Mouse (Mus musculus) testis, adult 2 months (tissue): ENCODE measurements at regions not wholly inside any gene's neighbourhood (a gene's known extent, or its start where the extent isn't known, plus 50 kb on each side); places are given as distances from the start of the nearest gene placed in this dataset.

ENCODE experiments used
- H3K27ac ChIP-seq: fragments of 200-500 bp; 2 replicates; pipeline ENCODE4 v1.5.1; 2012; ENCODE audit warnings: low read depth, low read length; ENCODE audit not compliant: control insufficient read depth, insufficient read depth
- H3K27me3 ChIP-seq: fragments of 200-500 bp; 2 replicates; pipeline ENCODE4 v1.6.1; 2012; ENCODE audit warnings: mild to moderate bottlenecking, low read length, moderate library complexity; ENCODE audit not compliant: control insufficient read depth, insufficient read depth
- H3K36me3 ChIP-seq: fragments of 200-500 bp; 2 replicates; pipeline ENCODE4 v1.6.1; 2012; ENCODE audit warnings: mild to moderate bottlenecking, low read length; ENCODE audit not compliant: control insufficient read depth, insufficient read depth
- H3K4me1 ChIP-seq: fragments of 200-500 bp; 2 replicates; pipeline ENCODE4 v1.6.1; 2012; ENCODE audit warnings: low read length; ENCODE audit not compliant: control insufficient read depth, insufficient read depth
- H3K4me3 ChIP-seq: fragments of 200-500 bp; 2 replicates; pipeline ENCODE4 v1.5.1; 2012; ENCODE audit warnings: low read depth, mild to moderate bottlenecking, low read length, moderate library complexity, mixed read lengths; ENCODE audit not compliant: control insufficient read depth
- CTCF ChIP-seq: fragments of 200-500 bp; IDR thresholded peaks from 2 replicates; pipeline ENCODE4 v1.5.1; 2012; ENCODE audit warnings: low read depth, mild to moderate bottlenecking, inconsistent platforms, low read length, moderate library complexity; ENCODE audit not compliant: control insufficient read depth, insufficient read depth, insufficient replicate concordance
- POLR2A ChIP-seq: fragments of 200-500 bp; IDR thresholded peaks from 2 replicates; pipeline ENCODE4 v1.6.1; 2012; ENCODE audit warnings: low read depth, mild to moderate bottlenecking, inconsistent platforms, low read length, moderate library complexity; ENCODE audit not compliant: control insufficient read depth

- H3K27me3 ChIP-seq = no peaks in the 10 kb centered on the region
- no peak overlapping the region for H3K27ac ChIP-seq
- no peak for TF ChIP-seq POLR2A
- no peak for TF ChIP-seq CTCF
- no peak overlapping the region for H3K4me3 ChIP-seq
- no peaks in the 10 kb centered on the region for H3K36me3 ChIP-seq
- no peaks in the 10 kb centered on the region for H3K4me1 ChIP-seq
These were observed 196.0 kb upstream of the Elavl2 start for GRCm38 (mm10) chr4:91596619-91597018.

GRCm38 (mm10) chr4:91595766-91596165, 195.2 kb upstream of the Elavl2 start:
- no peaks in the 10 kb centered on the region for H3K4me1 ChIP-seq
- no peaks in the 10 kb centered on the region for H3K27me3 ChIP-seq
- TF ChIP-seq POLR2A (no peak), CTCF (no peak)
- no peak overlapping the region for H3K27ac ChIP-seq
- H3K36me3 ChIP-seq = no peaks in the 10 kb centered on the region
- no peak overlapping the region for H3K4me3 ChIP-seq

GRCm38 (mm10) chr4:91589779-91590178, 189.2 kb upstream of the Elavl2 start:
- H3K4me3 ChIP-seq = no peak overlapping the region
- no peak overlapping the region for H3K27ac ChIP-seq
- no peaks in the 10 kb centered on the region for H3K36me3 ChIP-seq
- H3K4me1 ChIP-seq = no peaks in the 10 kb centered on the region
- TF ChIP-seq POLR2A (no peak), CTCF (no peak)
- no peaks in the 10 kb centered on the region for H3K27me3 ChIP-seq

- no peak for TF ChIP-seq POLR2A
- TF ChIP-seq CTCF = no peak
These were observed 187.0 kb upstream of the Elavl2 start for GRCm38 (mm10) chr4:91587541-91588059.

GRCm38 (mm10) chr4:91583035-91583434, 182.4 kb upstream of the Elavl2 start:
- Histone ChIP-seq H3K4me1 (no peaks in the 10 kb centered on the region), H3K27me3 (no peaks in the 10 kb centered on the region), H3K27ac (no peak overlapping the region), H3K4me3 (no peak overlapping the region), H3K36me3 (no peaks in the 10 kb centered on the region)
- no peak for TF ChIP-seq CTCF
- TF ChIP-seq POLR2A = no peak

More at GRCm38 (mm10) chr4:91587541-91588059, 187.0 kb upstream of the Elavl2 start:
- H3K36me3 ChIP-seq = no peaks in the 10 kb centered on the region
- no peak overlapping the region for H3K27ac ChIP-seq
- no peaks in the 10 kb centered on the region for H3K4me1 ChIP-seq
- H3K4me3 ChIP-seq = no peak overlapping the region
- no peaks in the 10 kb centered on the region for H3K27me3 ChIP-seq

- H3K4me3 ChIP-seq = no peak overlapping the region
- H3K36me3 ChIP-seq = no peaks in the 10 kb centered on the region
- no peaks in the 10 kb centered on the region for H3K4me1 ChIP-seq
- H3K27me3 ChIP-seq = no peaks in the 10 kb centered on the region
- TF ChIP-seq CTCF (no peak), POLR2A (no peak)
- H3K27ac ChIP-seq = no peak overlapping the region
These were observed 156.9 kb upstream of the Elavl2 start for GRCm38 (mm10) chr4:91557452-91557851.

GRCm38 (mm10) chr4:91556959-91557358, 156.4 kb upstream of the Elavl2 start:
- Histone ChIP-seq H3K4me1 (no peaks in the 10 kb centered on the region), H3K27ac (no peak overlapping the region), H3K36me3 (no peaks in the 10 kb centered on the region), H3K4me3 (no peak overlapping the region), H3K27me3 (no peaks in the 10 kb centered on the region)
- no peak for TF ChIP-seq POLR2A
- no peak for TF ChIP-seq CTCF

- no peaks in the 10 kb centered on the region for H3K27me3 ChIP-seq
- H3K4me3 ChIP-seq = no peak overlapping the region
- H3K4me1 ChIP-seq = no peaks in the 10 kb centered on the region
- H3K27ac ChIP-seq = no peak overlapping the region
- no peaks in the 10 kb centered on the region for H3K36me3 ChIP-seq
- TF ChIP-seq CTCF = no peak
- TF ChIP-seq POLR2A = no peak
These were observed 123.8 kb upstream of the Elavl2 start for GRCm38 (mm10) chr4:91524367-91524766.
